Mouse (Mus musculus) liver, embryonic 12.5 days (tissue): ENCODE measurements at regions not wholly inside any gene's neighbourhood (a gene's known extent, or its start where the extent isn't known, plus 50 kb on each side); places are given as distances from the start of the nearest gene placed in this dataset.

ENCODE experiments used
- ATAC-seq: fragments of 200-750 bp; cut with Nextera tagmentation; 2 replicates; pipeline ENCODE4 v1.8.0; 2017; ENCODE audit warnings: moderate number of reproducible peaks, mild to moderate bottlenecking, moderate library complexity
- H3K27ac ChIP-seq: fragments of 300-500 bp; sonication (generic); 2 replicates; pipeline ENCODE4 v1.5.1; 2016; ENCODE audit warnings: mild to moderate bottlenecking
- H3K27me3 ChIP-seq: fragments of 300-500 bp; sonication (generic); replicated peaks from 2 replicates; pipeline ENCODE4 v1.6.1; 2016; ENCODE audit warnings: mild to moderate bottlenecking, moderate library complexity
- H3K36me3 ChIP-seq: fragments of 300-500 bp; sonication (generic); 2 replicates; pipeline ENCODE4 v1.6.1; 2016; ENCODE audit warnings: mild to moderate bottlenecking, moderate library complexity
- H3K4me1 ChIP-seq: fragments of 300-500 bp; sonication (generic); 2 replicates; pipeline ENCODE4 v1.6.1; 2016
- H3K4me2 ChIP-seq: fragments of 300-500 bp; sonication (generic); 2 replicates; pipeline ENCODE4 v1.6.1; 2016; ENCODE audit warnings: mild to moderate bottlenecking, moderate library complexity
- H3K4me3 ChIP-seq: fragments of 300-500 bp; sonication (generic); 2 replicates; pipeline ENCODE4 v1.5.1; 2016; ENCODE audit warnings: mild to moderate bottlenecking, moderate library complexity
- H3K9ac ChIP-seq: fragments of 300-500 bp; sonication (generic); 2 replicates; pipeline ENCODE4 v1.6.1; 2016; ENCODE audit warnings: mild to moderate bottlenecking, moderate library complexity
- H3K9me3 ChIP-seq: fragments of 300-500 bp; sonication (generic); replicated peaks from 2 replicates; pipeline ENCODE4 v1.6.1; 2016; ENCODE audit warnings: mild to moderate bottlenecking, moderate library complexity
- WGBS: fragments of 180-500 bp; shearing (Covaris S2); methylation state at CpG from one replicate; pipeline ENCODE4 v1.1.7; 2016; ENCODE audit not compliant: insufficient replicate concordance; 5-methylcytosine and 5-hydroxymethylcytosine counted together

DNA sequence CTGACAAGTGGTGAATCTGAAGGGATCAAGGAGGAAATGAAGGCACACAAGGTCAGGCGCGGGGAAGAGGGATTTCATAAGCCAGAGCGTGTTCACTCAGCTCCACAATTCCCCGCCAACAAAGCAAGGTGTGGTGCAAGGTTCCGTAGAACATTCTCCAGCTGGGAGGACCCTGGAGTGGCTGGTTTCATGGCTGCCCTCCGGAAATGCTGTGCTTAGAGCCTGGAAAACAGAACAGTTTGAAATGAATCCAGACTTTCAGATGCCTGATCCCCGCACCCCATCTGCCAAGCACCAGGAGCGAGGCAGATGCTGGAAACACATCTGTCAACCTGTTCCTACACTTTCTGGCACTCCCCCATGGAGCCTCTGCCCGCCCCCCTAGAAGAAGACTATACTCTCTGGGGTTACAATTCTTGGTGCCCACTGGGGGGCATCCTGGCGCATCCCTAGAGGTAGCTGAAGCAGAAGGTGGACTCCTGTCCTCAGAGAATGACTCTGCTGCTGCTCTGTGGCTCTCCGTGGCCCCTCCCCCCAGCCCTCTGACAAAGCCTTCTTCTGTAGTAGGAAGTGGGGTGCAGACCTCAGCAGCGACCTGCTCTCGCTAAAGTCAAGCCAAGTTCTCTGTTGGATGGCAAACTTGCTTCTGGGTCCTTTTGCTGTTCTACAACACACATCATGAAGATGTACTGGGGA is 54.5 kb upstream of the Mafb start:
- WGBS = 21% methylated on average over 13 of the region's 13 CpGs
- Histone ChIP-seq H3K4me2 (no peak overlapping the region), H3K36me3 (no peaks in the 10 kb centered on the region), H3K4me1 (peaks cover 4% of the 10 kb centered on the region; the same call in 1 of the 2 replicates), H3K9ac (no peak overlapping the region), H3K27ac (no peak overlapping the region), H3K4me3 (no peak overlapping the region), H3K27me3 (no peaks in the 10 kb centered on the region), H3K9me3 (no peaks in the 10 kb centered on the region)
- no peak for ATAC-seq

DNA sequence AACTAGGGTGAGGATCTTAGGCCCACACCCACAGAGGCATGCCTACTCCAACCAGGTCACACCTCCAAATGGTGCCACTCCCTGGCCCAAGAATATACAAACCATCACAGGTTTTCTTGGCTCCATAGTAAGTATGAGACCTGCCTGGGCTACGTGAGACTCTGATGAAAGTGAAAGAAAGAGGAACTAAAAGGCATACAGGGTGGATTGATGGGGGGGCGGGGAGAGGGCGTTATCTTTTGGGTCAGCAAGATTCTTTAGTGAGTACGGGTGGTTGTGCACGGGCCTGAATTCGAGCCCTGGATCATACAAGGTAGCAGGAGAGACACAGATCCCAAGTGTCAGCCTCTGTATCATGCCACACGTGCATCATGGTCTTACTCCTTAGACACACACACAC is 57.6 kb upstream of the Mafb start:
- H3K9me3 ChIP-seq = no peaks in the 10 kb centered on the region
- no peak for ATAC-seq
- WGBS = 47% methylated on average over 7 of the region's 7 CpGs

DNA sequence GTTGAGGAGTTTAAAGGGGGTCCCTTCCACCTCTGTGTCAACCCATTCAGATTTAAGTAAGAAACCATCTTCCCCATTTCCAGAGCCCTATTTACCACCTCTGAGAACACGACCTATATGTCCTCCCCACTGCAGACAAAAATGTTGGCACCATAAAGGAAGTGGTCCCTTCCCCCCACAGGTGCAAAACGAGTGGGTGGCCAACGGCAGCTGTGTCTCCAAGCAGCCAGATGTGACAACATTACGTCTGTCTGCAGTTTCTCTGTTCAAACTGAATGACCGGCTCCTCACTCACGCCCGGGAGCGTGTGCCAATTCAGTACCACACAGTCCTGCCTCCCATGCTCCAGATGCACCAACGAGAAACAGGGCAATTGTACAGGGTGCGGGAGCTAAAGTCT is 60.6 kb upstream of the Mafb start:
- 45% methylated on average over 10 of the region's 10 CpGs for WGBS
- no peak for ATAC-seq
- Histone ChIP-seq H3K9me3 (no peaks in the 10 kb centered on the region), H3K4me1 (no peaks in the 10 kb centered on the region), H3K9ac (no peak overlapping the region), H3K36me3 (no peaks in the 10 kb centered on the region), H3K27ac (no peak overlapping the region), H3K4me2 (no peak overlapping the region), H3K4me3 (no peak overlapping the region), H3K27me3 (no peaks in the 10 kb centered on the region)

More for the DNA sequence above, 57.6 kb upstream of the Mafb start:
- H3K27me3 ChIP-seq = no peaks in the 10 kb centered on the region
- no peak overlapping the region for H3K4me2 ChIP-seq
- H3K9ac ChIP-seq = no peak overlapping the region
- peaks cover 4% of the 10 kb centered on the region; the same call in 1 of the 2 replicates for H3K4me1 ChIP-seq
- no peak overlapping the region for H3K27ac ChIP-seq
- H3K36me3 ChIP-seq = no peaks in the 10 kb centered on the region
- no peak overlapping the region for H3K4me3 ChIP-seq

DNA sequence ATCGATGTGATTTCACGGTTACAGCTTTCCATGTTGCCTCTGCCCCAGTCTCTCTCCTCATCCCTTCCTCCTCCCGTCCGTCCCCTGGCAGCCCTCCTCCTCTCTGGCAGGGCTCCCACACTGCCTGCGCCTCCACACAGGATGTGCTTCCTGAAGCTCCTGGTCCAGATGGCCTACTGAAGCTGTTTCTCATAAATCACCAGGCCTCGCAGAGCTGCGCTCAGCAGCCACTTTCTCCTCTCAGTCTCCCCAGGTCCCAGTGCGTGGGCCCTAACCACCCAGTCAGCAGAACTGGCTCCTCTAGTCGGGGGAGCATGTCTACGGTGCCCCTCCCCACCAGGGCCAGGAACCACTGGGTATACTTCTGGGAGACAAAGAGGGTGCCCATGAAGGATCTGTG is 66.4 kb upstream of the Mafb start:
- no peak overlapping the region for H3K27ac ChIP-seq
- H3K36me3 ChIP-seq = no peaks in the 10 kb centered on the region
- no peak overlapping the region for H3K9ac ChIP-seq
- no peak overlapping the region for H3K4me2 ChIP-seq
- H3K4me1 ChIP-seq = no peaks in the 10 kb centered on the region
- ATAC-seq = no peak
- H3K27me3 ChIP-seq = no peaks in the 10 kb centered on the region
- no peak overlapping the region for H3K4me3 ChIP-seq
- 53% methylated on average over 10 of the region's 10 CpGs for WGBS
- H3K9me3 ChIP-seq = no peaks in the 10 kb centered on the region

DNA sequence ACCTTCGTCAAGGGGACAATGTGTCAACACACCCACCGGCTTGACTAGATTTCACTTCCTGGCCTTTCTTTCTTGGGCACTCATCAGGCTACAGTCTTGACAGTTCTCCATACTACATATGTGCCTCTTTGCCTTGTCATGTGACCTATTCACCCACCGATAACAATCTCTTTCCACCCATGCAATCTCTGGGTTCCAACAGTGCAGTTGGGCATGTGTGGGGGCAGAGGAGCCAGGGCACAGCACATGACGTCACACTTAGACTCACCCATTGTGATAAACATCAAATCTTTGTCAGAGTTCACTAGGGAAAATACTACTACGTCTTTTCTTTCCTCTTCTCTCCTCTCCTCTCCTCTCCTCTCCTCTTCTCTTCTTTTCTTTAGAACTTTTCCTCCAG is 67.8 kb upstream of the Mafb start:
- Histone ChIP-seq H3K9ac (no peak overlapping the region), H3K27me3 (0 out of 2 replicates have a peak, but pooled peaks cover 3% of the 10 kb centered on the region), H3K4me1 (no peaks in the 10 kb centered on the region), H3K9me3 (no peaks in the 10 kb centered on the region), H3K36me3 (no peaks in the 10 kb centered on the region), H3K27ac (no peak overlapping the region), H3K4me2 (no peak overlapping the region), H3K4me3 (no peak overlapping the region)
- ATAC-seq = no peak
- 59% methylated on average over 5 of the region's 5 CpGs for WGBS

DNA sequence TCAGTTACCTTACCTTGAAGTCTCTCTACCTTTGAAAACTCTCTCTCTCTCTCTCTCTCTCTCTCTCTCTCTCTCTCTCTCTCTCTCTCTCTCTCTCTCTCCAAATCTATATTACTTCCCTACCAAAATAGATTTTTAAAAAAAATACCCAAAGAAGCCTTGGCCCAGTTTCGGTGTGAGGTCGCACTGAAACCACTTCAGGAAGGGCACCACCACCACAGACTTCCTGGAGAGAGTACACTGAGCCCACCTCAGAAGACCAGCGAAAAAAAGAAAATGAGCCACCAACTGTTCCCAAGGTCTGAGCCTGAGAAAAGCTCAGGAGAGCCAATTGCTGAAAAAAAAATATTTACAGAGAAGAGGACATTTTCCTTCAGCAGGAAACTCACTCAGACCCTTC is 68.8 kb upstream of the Mafb start:
- Histone ChIP-seq H3K36me3 (no peaks in the 10 kb centered on the region), H3K9me3 (no peaks in the 10 kb centered on the region), H3K9ac (no peak overlapping the region), H3K4me2 (no peak overlapping the region), H3K4me3 (no peak overlapping the region), H3K4me1 (no peaks in the 10 kb centered on the region), H3K27ac (no peak overlapping the region), H3K27me3 (0 out of 2 replicates have a peak, but pooled peaks cover 3% of the 10 kb centered on the region)
- ATAC-seq = no peak
- 33% methylated on average over 3 of the region's 3 CpGs for WGBS

DNA sequence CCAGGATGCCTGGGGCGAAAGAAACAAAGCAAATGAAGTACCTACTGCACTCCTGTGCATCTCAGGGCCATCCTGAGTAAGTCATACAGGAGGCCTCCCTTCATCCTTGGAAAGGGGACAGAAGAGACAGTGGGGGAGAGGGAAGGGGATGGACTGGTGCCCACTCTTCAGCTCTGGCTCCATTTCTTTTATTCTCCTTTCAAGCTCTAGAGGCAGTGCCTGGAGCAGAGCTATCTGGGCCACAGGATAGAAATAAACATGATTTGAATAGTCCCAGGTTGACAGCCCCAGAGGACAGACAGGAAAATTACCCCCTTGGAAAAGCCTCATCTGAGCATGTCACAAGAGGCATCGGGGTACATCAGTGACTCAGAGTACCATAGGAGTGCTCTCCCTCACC is 72.2 kb upstream of the Mafb start:
- no peak overlapping the region for H3K9ac ChIP-seq
- no peak for ATAC-seq
- H3K27ac ChIP-seq = no peak overlapping the region
- no peak overlapping the region for H3K4me2 ChIP-seq
- no peaks in the 10 kb centered on the region for H3K9me3 ChIP-seq
- no peak overlapping the region for H3K4me3 ChIP-seq
- peaks cover 14% of the 10 kb centered on the region for H3K27me3 ChIP-seq
- H3K4me1 ChIP-seq = no peaks in the 10 kb centered on the region
- 48% methylated on average over 2 of the region's 2 CpGs for WGBS
- H3K36me3 ChIP-seq = no peaks in the 10 kb centered on the region

DNA sequence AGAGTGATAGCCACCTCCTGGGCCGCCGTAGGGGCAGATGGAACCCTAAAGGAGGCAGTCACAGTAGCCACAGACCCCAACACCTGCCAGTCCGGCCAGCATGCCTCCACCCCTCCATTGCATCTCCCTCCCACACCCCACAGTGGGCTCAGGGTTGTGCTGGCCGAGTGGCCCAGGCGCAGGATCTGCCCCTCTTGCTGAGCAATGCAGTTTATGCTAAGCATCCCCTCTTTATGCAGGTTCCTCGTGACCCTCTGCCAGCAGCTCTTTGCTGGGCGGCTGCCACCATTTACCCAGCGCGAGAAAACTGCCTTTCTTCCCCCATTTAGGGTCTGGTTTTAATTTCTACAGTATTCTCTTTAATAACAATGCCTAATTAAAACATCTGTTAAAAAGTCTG is 73.4 kb upstream of the Mafb start:
- Histone ChIP-seq H3K9me3 (no peaks in the 10 kb centered on the region), H3K9ac (no peak overlapping the region), H3K4me2 (no peak overlapping the region), H3K27ac (no peak overlapping the region), H3K36me3 (no peaks in the 10 kb centered on the region), H3K4me3 (no peak overlapping the region), H3K27me3 (peaks cover 22% of the 10 kb centered on the region), H3K4me1 (no peaks in the 10 kb centered on the region)
- ATAC-seq = no peak
- WGBS = 69% methylated on average over 9 of the region's 9 CpGs

DNA sequence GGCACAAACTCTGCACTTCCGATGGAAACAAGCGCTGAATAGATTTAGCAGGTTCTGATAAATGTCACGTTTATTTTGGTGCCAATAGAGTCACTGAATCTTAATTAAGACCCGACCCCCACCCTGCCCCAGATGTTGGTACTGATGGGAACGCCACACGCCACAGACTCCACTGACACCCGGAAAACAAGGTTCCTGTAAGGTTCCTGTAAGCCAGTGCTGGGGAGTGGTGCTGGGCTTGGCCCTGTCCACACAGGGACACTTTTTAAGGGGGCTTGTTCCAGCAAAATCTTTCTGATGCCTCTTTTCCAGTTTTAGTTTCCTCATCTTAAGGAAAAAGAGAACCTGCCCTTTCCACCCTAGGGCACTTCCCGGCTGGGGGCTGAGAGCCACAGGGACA is 84.2 kb upstream of the Mafb start:
- Histone ChIP-seq H3K36me3 (no peaks in the 10 kb centered on the region), H3K4me2 (peak overlapping the region; percentile 51), H3K9ac (no peak overlapping the region), H3K9me3 (no peaks in the 10 kb centered on the region), H3K27ac (no peak overlapping the region), H3K4me3 (no peak overlapping the region), H3K27me3 (peaks cover 10% of the 10 kb centered on the region), H3K4me1 (0 out of 2 replicates have a peak, but pooled peaks cover 2% of the 10 kb centered on the region)
- ATAC-seq = no peak
- WGBS = 8% methylated on average over 8 of the region's 8 CpGs

DNA sequence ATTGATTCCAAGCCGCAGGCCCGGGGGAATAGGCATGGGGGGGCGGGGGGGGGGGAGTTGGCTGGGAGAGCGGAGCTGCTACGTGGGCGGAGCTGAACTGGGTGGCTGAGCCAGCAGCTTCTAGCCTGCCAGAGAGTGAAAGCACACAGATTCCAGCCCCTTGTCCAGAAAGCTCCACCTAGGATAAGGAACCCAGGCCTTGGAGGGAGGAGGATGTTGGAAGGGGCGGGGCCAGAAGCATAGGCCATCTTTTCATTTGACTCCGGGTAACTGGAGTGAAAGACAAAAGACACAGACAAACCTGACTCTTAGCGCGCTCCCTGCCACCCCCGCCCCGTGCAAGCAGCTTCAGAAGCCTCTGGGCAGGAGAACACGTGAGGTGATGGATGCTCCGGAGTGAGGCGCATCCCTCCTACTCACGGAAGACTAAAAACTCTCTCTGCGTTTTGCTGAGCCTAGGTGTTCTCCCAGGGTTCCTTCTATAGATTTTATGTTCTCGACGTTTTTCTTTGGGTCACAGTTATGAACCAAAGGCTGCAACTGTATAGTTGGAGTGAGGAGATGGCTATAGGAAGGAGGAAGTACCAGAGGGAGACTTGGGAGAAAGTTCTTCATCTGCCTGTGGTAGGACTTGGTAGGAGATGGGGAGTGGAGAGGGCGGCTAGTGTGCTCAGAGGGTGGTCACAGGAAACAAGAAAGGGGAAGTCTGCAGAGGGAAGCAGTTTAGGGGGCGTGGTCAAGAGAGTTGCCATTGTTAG is 84.8 kb upstream of the Mafb start:
- Histone ChIP-seq H3K27ac (no peak overlapping the region), H3K36me3 (no peaks in the 10 kb centered on the region), H3K4me1 (0 out of 2 replicates have a peak, but pooled peaks cover 2% of the 10 kb centered on the region), H3K9me3 (no peaks in the 10 kb centered on the region), H3K4me3 (peak overlapping the region; percentile 21; the same call in 1 of the 2 replicates), H3K9ac (no peak overlapping the region), H3K4me2 (peak overlapping the region; percentile 51), H3K27me3 (peaks cover 4% of the 10 kb centered on the region; the same call in 1 of the 2 replicates)
- WGBS = 1% methylated on average over 21 of the region's 21 CpGs
- peak; percentile 71 for ATAC-seq

DNA sequence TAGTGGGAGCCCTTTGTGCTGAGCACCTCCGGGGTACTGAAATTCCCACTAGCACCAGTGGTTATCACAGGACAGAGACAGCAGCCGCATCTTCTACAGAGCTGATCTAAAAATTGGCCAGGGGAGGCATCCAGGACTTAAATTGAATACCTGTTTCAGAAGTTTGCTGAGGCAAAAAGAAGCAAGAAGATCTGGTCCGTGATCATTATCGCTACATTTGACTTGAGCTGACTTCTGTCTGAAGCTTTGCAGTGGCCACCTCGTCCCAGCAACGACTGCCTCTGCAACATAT is 85.3 kb upstream of the Mafb start:
- Histone ChIP-seq H3K36me3 (no peaks in the 10 kb centered on the region), H3K9me3 (no peaks in the 10 kb centered on the region), H3K4me2 (peak overlapping the region; percentile 51), H3K9ac (no peak overlapping the region), H3K4me3 (no peak overlapping the region), H3K4me1 (0 out of 2 replicates have a peak, but pooled peaks cover 2% of the 10 kb centered on the region), H3K27me3 (no peaks in the 10 kb centered on the region), H3K27ac (no peak overlapping the region)
- 15% methylated on average over 6 of the region's 6 CpGs for WGBS
- no peak for ATAC-seq

DNA sequence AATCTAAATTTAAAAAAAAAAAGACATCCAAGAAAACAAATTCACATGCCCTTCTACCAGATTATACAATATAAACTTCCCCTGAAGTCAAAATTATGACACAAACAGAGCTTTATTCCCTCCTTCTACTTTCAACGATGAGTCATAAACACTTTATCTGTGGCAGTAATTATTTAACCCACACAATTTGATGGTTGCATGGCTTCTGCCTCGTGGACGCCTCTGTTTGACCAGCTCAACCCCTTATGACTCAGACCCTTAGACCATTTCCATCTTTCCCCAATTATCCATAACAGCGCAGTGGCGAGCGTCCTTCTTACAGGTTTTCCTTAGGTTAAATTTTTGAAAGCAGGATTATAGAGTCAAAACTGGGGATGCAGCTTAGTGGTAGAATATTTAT is 85.9 kb upstream of the Mafb start:
- Histone ChIP-seq H3K9ac (no peak overlapping the region), H3K27ac (no peak overlapping the region), H3K4me2 (no peak overlapping the region), H3K27me3 (no peaks in the 10 kb centered on the region), H3K36me3 (no peaks in the 10 kb centered on the region), H3K9me3 (no peaks in the 10 kb centered on the region), H3K4me3 (no peak overlapping the region), H3K4me1 (0 out of 2 replicates have a peak, but pooled peaks cover 2% of the 10 kb centered on the region)
- no peak for ATAC-seq
- WGBS = 70% methylated on average over 6 of the region's 6 CpGs
